Mouse (Mus musculus) forelimb bud, embryonic 11.5 days (tissue): ENCODE results near the gene Faah.

Experiments
- DNase-seq: peaks from one replicate; pipeline ENCODE4 v3.0.0-alpha.2; 2012; ENCODE audit warnings: low read depth, low spot score

Faah gene

GRCm38 (mm10) chr4:116000671-116001070 lies 17.1 kb downstream of the Faah start:
- no peak for DNase-seq

GRCm38 (mm10) chr4:115996729-115997128 lies 21.0 kb downstream of the Faah start:
- DNase-seq: no peak

- no peak for DNase-seq
Measured at GRCm38 (mm10) chr4:115995376-115995730, 22.4 kb downstream of the Faah start.

GRCm38 (mm10) chr4:115994662-115995375 lies 22.9 kb downstream of the Faah start:
- DNase-seq: no peak

GRCm38 (mm10) chr4:115989382-115989781 lies 28.3 kb downstream of the Faah start:
- no peak for DNase-seq

GRCm38 (mm10) chr4:115987858-115988530 lies 29.7 kb downstream of the Faah start:
- no peak for DNase-seq

- DNase-seq: no peak
Measured at GRCm38 (mm10) chr4:115987436-115987835, 30.3 kb downstream of the Faah start.

- no peak for DNase-seq
Measured at GRCm38 (mm10) chr4:115984967-115985366, 32.8 kb downstream of the Faah start.

GRCm38 (mm10) chr4:115984111-115984510 lies 33.6 kb downstream of the Faah start:
- DNase-seq: peak; percentile 82

GRCm38 (mm10) chr4:115980676-115981075 lies 37.0 kb downstream of the Faah start:
- peak; percentile 86 for DNase-seq

GRCm38 (mm10) chr4:115979437-115979836 lies 38.3 kb downstream of the Faah start:
- DNase-seq: no peak

- DNase-seq: no peak
Measured at GRCm38 (mm10) chr4:115978911-115979310, 38.8 kb downstream of the Faah start.

GRCm38 (mm10) chr4:115972543-115972942 lies 45.2 kb downstream of the Faah start:
- no peak for DNase-seq

- DNase-seq: no peak
Measured at GRCm38 (mm10) chr4:115964446-115964845, 53.3 kb downstream of the Faah start.

GRCm38 (mm10) chr4:115963751-115964150 lies 54.0 kb downstream of the Faah start:
- no peak for DNase-seq

GRCm38 (mm10) chr4:115962671-115963412 lies 54.9 kb downstream of the Faah start:
- DNase-seq: no peak

GRCm38 (mm10) chr4:115961991-115962390 lies 55.7 kb downstream of the Faah start:
- DNase-seq: no peak

- no peak for DNase-seq
Measured at GRCm38 (mm10) chr4:115959546-115959945, 58.2 kb downstream of the Faah start.

- no peak for DNase-seq
Measured at GRCm38 (mm10) chr4:115955494-115955775, 62.3 kb downstream of the Faah start.

- no peak for DNase-seq
Measured at GRCm38 (mm10) chr4:115954656-115955493, 62.9 kb downstream of the Faah start.

- DNase-seq: no peak
Measured at GRCm38 (mm10) chr4:115953559-115953958, 64.2 kb downstream of the Faah start.

GRCm38 (mm10) chr4:115952758-115953157 lies 65.0 kb downstream of the Faah start:
- no peak for DNase-seq
